Mouse (Mus musculus) left cerebral cortex, adult 2 months (tissue): ENCODE measurements at regions not wholly inside any gene's neighbourhood (a gene's known extent, or its start where the extent isn't known, plus 50 kb on each side); places are given as distances from the start of the nearest gene placed in this dataset.

Experiments
- DNase-seq, 2 experiments: peaks; one replicate each; pipeline ENCODE4 v3.0.0; 2021 to 2022; ENCODE audit warnings: low spot score in 2 of 2, mixed read lengths in 1 of 2; ENCODE audit errors: extremely low spot score in 1 of 2
- H3K27ac ChIP-seq: fragments of 200-600 bp; 2 replicates; pipeline ENCODE4 v1.8.1; 2022
- H3K4me3 ChIP-seq: fragments of 200-600 bp; 2 replicates; pipeline ENCODE4 v1.8.1; 2022
- CTCF ChIP-seq: fragments of 200-600 bp; IDR thresholded peaks from 2 replicates; pipeline ENCODE4 v1.8.1; 2022; ENCODE audit warnings: antibody characterized with exemption, mild to moderate bottlenecking, moderate library complexity
- intact Hi-C: fragments of 180-260 bp; cut with DNase I; formaldehyde crosslinking; loops from one replicate; pipeline ENCODE4 v1.15.1; 2025

DNA sequence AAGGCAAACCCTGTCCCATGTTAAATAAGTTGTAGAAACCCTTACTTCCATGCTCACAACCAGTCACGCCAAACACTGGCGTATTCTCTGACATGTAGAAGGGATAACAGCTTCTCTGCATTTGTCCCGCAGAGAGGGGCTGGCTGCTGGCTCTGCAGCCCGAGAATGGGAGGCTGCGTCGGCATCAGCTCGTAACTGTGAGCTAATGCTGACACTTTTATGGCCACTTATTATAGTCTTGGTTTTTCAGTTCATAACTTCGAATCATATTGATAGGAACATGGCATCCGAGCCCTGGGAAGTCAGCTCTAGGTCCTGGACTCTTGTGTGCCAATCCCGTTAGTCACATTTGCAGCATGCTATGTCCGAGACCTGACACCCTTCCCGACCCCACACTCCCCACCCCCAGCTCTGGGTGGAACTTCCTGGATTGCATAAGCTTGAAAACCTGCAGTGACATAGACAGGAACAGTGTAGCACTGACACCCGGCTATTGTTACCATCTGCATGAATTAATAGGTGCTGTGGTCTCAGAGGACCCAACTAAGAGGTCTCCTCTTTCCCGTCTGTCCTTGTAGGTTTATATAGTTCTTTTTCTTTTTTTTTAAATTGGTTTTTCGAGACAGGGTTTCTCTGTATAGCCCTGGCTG is 217.3 kb upstream of the Sall1 start:
- Histone ChIP-seq H3K27ac (no peak overlapping the region), H3K4me3 (no peak overlapping the region)
- DNase-seq: no peak
- intact Hi-C loops: no loop called here
- no peak for TF ChIP-seq CTCF

DNA sequence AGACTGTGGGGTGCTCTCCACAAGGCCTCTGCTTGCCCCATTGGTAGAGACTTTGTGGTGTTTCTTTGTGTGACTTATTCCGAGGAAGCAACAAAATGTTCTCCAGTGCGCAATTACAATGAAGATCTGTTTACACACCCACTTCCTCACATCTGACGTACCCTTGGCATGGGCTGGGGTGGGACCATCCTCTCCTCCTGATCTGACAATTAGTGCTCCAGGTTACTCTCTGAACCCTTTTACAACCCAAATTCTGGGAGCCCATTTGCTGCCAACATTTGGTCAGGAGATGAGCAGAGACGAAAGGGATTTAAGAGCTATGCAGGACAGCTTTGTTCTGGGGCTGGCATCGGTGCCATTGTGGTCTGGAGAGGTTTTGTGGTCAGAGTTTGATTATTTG is 215.9 kb upstream of the Sall1 start:
- Histone ChIP-seq H3K27ac (no peak overlapping the region), H3K4me3 (no peak overlapping the region)
- no peak for DNase-seq
- TF ChIP-seq CTCF: no peak
- intact Hi-C loops: no loop called here

DNA sequence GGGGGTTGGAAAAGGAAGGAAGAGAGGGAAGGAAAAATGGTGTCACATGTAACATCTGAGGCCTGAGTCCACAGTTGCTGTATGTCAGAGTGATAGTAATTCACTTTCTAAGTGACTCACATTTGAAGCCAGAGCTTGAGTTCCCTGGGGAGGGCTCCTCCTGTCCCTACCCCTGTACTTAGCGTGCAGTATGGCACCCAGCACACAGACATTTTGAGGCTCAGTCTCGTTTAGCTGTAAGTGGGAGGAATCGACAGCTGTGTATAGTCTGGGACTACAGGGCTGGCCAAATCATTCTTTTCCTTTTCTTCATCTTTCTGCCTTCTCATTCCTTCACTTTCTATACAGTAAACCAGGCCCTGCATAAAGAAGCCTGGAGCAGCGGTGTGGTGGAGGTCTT is 202.4 kb upstream of the Sall1 start:
- intact Hi-C loops: no loop called here
- TF ChIP-seq CTCF: no peak
- DNase-seq: no peak
- Histone ChIP-seq H3K4me3 (no peak overlapping the region), H3K27ac (no peak overlapping the region)

DNA sequence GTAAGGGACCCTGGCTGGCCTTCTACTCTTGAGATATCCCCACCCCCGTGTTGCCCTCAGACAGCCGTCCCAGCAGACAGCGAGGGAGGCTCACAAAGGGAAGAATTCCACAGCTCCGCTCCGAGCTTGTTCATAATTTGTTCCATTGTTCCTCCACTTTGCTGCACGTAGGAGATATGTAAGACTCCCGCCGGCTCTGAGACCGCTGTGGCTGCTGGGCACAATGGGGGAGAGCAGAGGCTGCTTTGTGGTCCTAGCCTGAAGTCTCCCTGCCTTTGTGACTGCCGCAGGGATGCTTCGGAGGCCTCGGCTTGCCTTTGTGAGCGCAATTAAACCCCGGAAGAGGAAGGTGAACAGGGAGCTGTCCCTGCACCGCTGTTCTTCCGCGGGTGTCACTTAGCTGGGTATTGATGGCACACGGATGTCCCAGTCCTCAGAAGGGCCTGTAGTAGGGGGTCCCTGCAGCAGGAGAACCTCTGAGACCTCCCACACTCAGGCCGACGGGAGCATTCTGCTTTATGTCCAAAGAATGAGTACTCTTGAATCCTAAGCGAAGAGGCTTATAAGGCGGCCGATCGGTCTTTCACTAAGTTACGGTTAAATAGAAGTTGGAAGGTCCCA is 201.3 kb upstream of the Sall1 start:
- no peak for TF ChIP-seq CTCF
- H3K4me3 ChIP-seq: no peak overlapping the region
- no peak for DNase-seq
- H3K27ac ChIP-seq: no peak overlapping the region
- intact Hi-C loops: no loop called here

DNA sequence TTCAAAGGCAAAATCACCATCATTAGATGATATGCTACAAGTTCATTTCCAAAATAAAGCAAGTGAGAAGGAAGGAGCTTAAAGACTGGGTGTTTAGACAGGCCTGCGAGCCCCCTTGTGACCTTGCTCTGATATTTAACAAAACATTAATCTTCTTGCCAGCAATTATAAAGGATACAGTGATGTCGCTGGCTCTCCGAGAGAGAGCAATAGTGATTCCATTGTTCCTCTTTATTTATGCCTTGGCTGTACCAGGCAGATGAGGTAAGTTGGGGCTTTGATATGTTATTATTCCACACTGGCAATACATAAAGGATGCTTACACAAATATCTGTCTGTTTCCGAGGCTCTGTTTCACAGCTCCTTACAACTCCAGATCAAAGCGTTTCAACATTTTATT is 197.7 kb upstream of the Sall1 start:
- intact Hi-C loops: no loop called here
- no peak for TF ChIP-seq CTCF
- Histone ChIP-seq H3K4me3 (no peak overlapping the region), H3K27ac (no peak overlapping the region)
- DNase-seq: no peak

DNA sequence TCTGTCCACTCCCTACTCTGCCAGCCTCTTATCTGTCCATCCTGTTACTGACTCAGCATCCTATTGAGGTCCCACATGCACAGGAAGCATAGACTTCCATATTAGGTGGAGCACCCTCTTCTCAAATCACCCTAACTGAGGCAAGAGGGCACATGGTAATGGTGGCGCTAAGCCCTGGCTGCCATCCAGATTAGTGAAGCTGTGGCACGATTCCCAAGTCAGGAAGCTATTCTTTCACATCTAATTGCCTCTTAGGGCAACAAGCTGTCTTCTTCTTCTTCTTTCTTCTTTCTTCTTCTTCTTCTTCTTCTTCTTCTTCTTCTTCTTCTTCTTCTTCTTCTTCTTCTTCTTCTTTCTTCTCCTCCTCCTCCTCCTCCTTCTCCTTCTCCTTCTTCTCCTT is 195.7 kb upstream of the Sall1 start:
- H3K4me3 ChIP-seq: no peak overlapping the region
- H3K27ac ChIP-seq: no peak overlapping the region
- DNase-seq: no peak
- intact Hi-C loops: no loop called here
- no peak for TF ChIP-seq CTCF

DNA sequence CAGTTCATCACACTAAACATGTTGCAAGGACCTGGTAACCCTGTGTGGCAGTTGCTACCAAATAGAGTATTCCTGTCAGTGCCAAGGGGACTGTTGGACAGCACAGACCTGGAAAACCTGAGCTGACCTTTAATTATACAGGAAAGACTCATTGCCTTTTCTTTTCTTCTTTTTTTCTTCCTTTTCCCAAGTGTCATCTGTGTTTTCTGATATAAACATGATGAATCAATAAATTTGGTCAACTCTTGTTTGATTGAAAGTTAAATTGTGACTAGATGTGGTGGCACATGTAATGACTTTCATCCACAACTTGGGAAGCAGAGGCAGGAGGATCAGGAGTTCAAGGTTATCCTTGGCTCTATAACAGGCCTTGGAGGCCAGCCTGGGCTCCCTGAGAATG is 190.1 kb upstream of the Sall1 start:
- intact Hi-C loops: no loop called here

DNA sequence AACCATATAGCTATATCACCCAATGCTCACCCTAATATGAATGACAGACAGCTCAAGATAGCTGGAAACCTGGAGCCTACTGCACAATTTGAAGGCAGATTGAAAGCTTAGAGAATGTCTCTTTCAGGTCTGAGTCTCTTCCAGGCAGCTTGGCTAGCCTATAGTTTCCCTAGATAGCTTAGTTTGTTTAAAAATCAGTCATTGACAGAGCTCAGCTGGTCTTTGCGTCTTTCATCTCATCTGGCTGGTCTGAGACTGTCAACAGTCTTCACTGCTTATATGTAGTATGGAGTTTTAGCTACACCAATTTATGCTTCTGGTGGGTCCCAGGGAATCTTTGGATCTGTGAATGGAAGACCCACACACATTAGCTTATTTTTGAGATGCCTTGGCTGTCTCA is 188.4 kb upstream of the Sall1 start:
- DNase-seq: no peak
- Histone ChIP-seq H3K27ac (no peak overlapping the region), H3K4me3 (no peak overlapping the region)
- no peak for TF ChIP-seq CTCF
- intact Hi-C loops: no loop called here

More for the DNA sequence above, 190.1 kb upstream of the Sall1 start:
- no peak for TF ChIP-seq CTCF
- Histone ChIP-seq H3K4me3 (no peak overlapping the region), H3K27ac (no peak overlapping the region)
- no peak for DNase-seq

DNA sequence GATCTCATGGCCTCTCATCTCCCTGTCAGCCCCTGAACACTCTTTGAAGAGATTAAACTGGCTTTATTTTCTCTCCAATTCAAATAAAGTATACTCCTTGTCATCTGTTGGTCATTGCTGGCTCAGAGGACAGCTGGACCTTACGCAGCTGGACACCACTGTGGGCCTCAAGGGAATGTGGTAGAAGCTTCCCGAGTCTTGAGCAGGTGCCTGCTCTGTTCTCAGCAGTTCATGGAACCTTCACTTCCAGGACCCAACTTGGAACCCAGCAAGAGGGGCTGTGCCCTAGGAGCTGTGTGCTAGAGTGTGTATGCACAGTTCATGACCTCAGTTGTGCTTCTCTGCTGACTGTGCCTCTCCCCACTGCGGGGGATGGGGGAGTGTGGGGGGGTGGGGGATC is 185.2 kb upstream of the Sall1 start:
- intact Hi-C loops: no loop called here
- TF ChIP-seq CTCF: no peak
- H3K27ac ChIP-seq: no peak overlapping the region
- H3K4me3 ChIP-seq: no peak overlapping the region
- DNase-seq: no peak

DNA sequence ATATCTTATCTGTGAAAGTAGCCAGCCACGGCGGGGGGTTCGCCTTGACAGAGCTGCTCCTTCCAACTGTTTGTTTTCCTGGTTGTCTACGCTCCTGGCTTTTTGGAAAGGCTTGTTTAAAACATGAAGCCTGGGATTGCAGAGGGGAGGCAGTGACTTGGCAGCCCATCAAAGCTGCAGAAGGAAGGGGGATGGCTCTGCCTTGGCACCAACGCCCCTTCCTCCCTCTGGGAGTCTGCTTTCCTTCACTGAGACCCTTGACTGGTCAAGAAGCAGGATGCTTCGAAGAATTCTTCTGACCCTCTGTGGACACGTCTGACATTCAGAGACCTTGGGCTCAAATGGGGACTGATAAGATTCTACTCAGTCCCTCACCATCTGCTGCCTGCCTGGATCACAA is 176.9 kb upstream of the Sall1 start:
- no peak for TF ChIP-seq CTCF
- intact Hi-C loops: no loop called here
- no peak overlapping the region for H3K27ac ChIP-seq
- no peak overlapping the region for H3K4me3 ChIP-seq
- no peak for DNase-seq

DNA sequence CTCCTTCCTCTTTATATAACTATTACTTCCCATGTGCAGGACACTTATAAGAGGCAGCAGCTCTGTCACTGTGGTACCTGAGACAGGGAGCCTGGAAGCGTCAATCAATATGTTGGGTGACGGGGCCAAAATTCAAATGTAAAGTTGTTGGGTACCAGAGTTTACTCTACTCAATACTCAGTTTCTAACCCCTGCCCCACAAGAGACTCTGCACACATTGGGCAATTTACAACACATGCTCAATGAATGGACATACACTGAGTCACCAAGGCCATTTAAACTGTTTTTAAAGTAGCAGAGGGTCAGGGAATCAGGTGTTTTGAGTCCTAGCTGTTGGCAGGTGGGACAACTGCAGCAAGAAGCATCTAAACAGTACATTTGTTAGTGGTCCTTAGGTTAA is 176.4 kb upstream of the Sall1 start:
- Histone ChIP-seq H3K27ac (no peak overlapping the region), H3K4me3 (no peak overlapping the region)
- no peak for DNase-seq
- no peak for TF ChIP-seq CTCF
- intact Hi-C loops: no loop called here

DNA sequence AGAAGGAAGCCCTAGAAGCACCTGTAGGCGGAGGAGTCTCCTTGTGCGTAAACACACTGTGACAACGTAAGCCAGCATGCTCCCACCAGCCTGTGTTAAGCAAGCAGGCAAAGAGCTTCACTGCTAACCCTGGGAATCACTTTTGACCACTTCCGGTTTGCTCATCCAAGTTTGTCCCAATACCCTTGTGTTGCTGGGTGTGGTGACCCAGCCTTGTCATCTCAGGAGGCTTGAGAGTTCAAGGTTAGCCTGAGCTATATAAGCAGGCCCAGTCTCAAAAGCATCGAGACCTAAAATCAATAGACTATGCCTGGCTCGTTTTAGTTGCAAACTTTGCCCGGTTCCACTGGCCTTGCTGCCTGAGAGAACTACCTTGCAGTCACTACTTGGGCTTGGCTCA is 175.2 kb upstream of the Sall1 start:
- TF ChIP-seq CTCF: no peak
- no peak overlapping the region for H3K4me3 ChIP-seq
- H3K27ac ChIP-seq: no peak overlapping the region
- no peak for DNase-seq
- intact Hi-C loops: no loop called here

DNA sequence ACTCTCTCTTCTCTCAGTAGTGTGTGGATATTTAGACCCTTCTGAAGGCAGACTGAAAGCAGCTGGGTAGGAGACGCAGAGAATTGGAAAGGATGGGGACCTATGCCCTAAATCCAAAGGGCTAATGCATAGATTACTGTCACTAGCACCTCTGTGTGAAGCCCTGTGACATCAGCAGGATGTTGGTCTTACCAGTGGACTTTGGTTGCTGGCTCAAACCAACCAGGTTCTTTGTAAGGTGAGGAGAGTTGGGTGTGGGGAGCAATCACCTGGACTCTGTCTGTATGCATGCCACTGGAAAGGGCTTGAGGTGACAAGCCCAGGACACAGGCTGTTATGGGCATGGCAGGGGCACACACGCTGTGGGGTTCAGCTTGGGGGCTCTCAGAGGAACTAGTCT is 173.7 kb upstream of the Sall1 start:
- intact Hi-C loops: no loop called here
- TF ChIP-seq CTCF: no peak
- Histone ChIP-seq H3K27ac (no peak overlapping the region), H3K4me3 (no peak overlapping the region)
- DNase-seq: no peak
